Mouse (Mus musculus) liver, adult 2 months (tissue): ENCODE measurements around the gene Bmpr1b.

Experiments
- CTCF ChIP-seq: fragments of 200-500 bp; IDR thresholded peaks from 2 replicates; pipeline ENCODE4 v1.5.1; 2011; ENCODE audit warnings: low read depth, low read length, control low read depth
- POLR2A ChIP-seq: fragments of 200-500 bp; IDR thresholded peaks from 2 replicates; pipeline ENCODE4 v1.6.1; 2011; ENCODE audit warnings: low read length, control low read depth; ENCODE audit not compliant: insufficient read depth; ENCODE audit errors: extremely low read depth

DNA sequence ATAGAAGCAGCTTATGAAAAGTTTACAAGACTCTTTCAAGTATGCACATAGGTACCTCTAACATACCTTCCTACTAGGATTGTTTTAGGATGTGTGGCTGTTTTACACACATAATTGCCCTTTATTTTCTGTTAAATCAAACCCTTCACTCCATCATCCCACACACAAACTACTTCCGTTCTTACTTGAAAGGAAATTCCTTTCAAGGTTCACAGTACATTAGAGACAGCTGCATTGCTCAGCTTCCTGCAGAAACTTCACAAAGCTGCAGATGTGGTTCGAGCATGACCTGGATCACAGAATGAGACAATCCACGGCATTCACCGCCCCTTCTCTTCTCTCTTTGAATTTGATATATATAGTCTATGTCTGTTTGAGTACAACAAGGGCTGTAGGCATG, 248.1 kb downstream of the Bmpr1b start:
- no peak for TF ChIP-seq CTCF
- TF ChIP-seq POLR2A: no peak
